Mouse (Mus musculus): Measurements from ENCODE around the gene Gm17018. TPM values are rescaled to one million over a fixed set of nuclear protein-coding genes. Genes with fewer than 3 reads are reported as not detected.

The Gm17018 gene
- polyA plus RNA-seq, 1 experiment from 2014 or later = 56.5 TPM

- H3K36me3 ChIP-seq (ENCODE audit: control insufficient read depth, insufficient read depth, low read length) = no peaks in the 10 kb centered on the region
- no peak overlapping the region for H3K27ac ChIP-seq (ENCODE audit: low read depth, low read length)
- no peak overlapping the region for H3K4me3 ChIP-seq (ENCODE audit: low read depth, low read length)
- DNase-seq (ENCODE audit: low spot score) (no peak), ATAC-seq (ENCODE audit: insufficient read depth, low FRiP score, low TSS enrichment) (no peak)
- no peak overlapping the region for H3K9ac ChIP-seq (ENCODE audit: low read length)
- 0 out of 2 replicates have a peak, but pooled peaks cover 3% of the 10 kb centered on the region for H3K4me1 ChIP-seq (ENCODE audit: control insufficient read depth, insufficient read depth, low read length)
- WGBS = 57% methylated on average over 15 of the region's 15 CpGs
- H3K27me3 ChIP-seq (ENCODE audit: control insufficient read depth, insufficient read depth, low read length) = no peaks in the 10 kb centered on the region
- H3K9me3 ChIP-seq (ENCODE audit: control insufficient read depth, low read length) = no peaks in the 10 kb centered on the region
- no peak overlapping the region for H3K4me2 ChIP-seq (ENCODE audit: low read depth)
These were observed 5.7 kb downstream of the Gm17018 start for GRCm38 (mm10) chr19:45565925-45566715.

DNA sequence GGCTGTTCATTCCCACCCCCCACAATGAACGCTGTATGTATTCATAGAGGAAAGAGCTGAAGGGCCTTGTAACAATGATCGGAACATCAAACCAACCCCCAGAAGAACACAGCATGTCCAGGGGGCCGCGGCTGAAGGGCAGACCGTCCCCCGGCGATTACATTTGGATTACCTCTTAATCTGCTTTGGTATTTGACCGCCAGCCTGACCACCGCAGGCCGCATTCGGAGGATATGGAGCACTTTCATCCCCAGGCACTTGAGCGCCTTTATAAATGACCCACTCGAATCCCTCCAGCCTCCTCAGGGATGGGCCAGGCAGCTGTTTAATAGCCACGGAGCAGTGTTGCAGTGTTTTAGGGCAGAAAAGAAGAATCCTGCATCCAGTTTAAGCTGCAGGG lies 7.0 kb downstream of the Gm17018 start:
- H3K27ac ChIP-seq (ENCODE audit: low read depth, low read length) = no peak overlapping the region
- no peaks in the 10 kb centered on the region for H3K9me3 ChIP-seq (ENCODE audit: control insufficient read depth, low read length)
- 0 out of 2 replicates have a peak, but pooled peaks cover 2% of the 10 kb centered on the region for H3K36me3 ChIP-seq (ENCODE audit: control insufficient read depth, insufficient read depth, low read length)
- no peak overlapping the region for H3K4me2 ChIP-seq (ENCODE audit: low read depth)
- ATAC-seq (ENCODE audit: insufficient read depth, low FRiP score, low TSS enrichment) (no peak), DNase-seq (ENCODE audit: low spot score) (no peak)
- 0 out of 2 replicates have a peak, but pooled peaks cover 3% of the 10 kb centered on the region for H3K4me1 ChIP-seq (ENCODE audit: control insufficient read depth, insufficient read depth, low read length)
- H3K27me3 ChIP-seq (ENCODE audit: control insufficient read depth, insufficient read depth, low read length) = no peaks in the 10 kb centered on the region
- WGBS = 40% methylated on average over 14 of the region's 14 CpGs
- H3K9ac ChIP-seq (ENCODE audit: low read length) = no peak overlapping the region
- H3K4me3 ChIP-seq (ENCODE audit: low read depth, low read length) = no peak overlapping the region

DNA sequence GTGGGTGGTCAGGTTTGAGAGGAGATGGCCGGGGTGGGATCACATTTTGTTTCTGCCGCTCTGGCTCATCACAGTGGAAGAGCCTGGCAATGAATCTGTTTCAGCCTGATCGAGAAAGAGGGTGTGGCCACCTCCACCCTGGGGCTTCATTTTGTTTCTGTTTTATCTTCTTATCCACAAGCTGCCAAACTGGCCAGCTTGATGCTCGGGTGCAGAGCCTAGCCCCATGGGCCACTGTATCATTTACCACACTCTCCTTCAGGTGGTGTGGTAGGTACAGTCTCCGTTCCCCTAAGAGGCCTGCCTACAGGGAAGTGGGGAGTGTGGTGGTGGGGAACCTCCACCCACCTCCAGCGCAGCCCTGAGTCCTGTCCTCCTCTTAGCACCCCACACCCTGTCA lies 12.6 kb downstream of the Gm17018 start:
- Histone ChIP-seq H3K36me3 (ENCODE audit: control insufficient read depth, insufficient read depth, low read length) (peaks cover 2% of the 10 kb centered on the region; the same call in 1 of the 2 replicates), H3K27me3 (ENCODE audit: control insufficient read depth, insufficient read depth, low read length) (no peaks in the 10 kb centered on the region), H3K27ac (ENCODE audit: low read depth, low read length) (no peak overlapping the region), H3K4me1 (ENCODE audit: control insufficient read depth, insufficient read depth, low read length) (peaks cover 5% of the 10 kb centered on the region; the same call in 1 of the 2 replicates), H3K4me3 (ENCODE audit: low read depth, low read length) (no peak overlapping the region), H3K9me3 (ENCODE audit: control insufficient read depth, low read length) (no peaks in the 10 kb centered on the region), H3K9ac (ENCODE audit: low read length) (no peak overlapping the region), H3K4me2 (ENCODE audit: low read depth) (no peak overlapping the region)
- no peak for DNase-seq (ENCODE audit: low spot score)
- WGBS = 82% methylated on average over 6 of the region's 6 CpGs
- no peak for ATAC-seq (ENCODE audit: insufficient read depth, low FRiP score, low TSS enrichment)

GRCm38 (mm10) chr19:45573861-45574267 lies 13.4 kb downstream of the Gm17018 start:
- H3K4me3 ChIP-seq (ENCODE audit: low read depth, low read length) = no peak overlapping the region
- H3K9ac ChIP-seq (ENCODE audit: low read length) = no peak overlapping the region
- H3K9me3 ChIP-seq (ENCODE audit: control insufficient read depth, low read length) = no peaks in the 10 kb centered on the region
- no peak overlapping the region for H3K4me2 ChIP-seq (ENCODE audit: low read depth)
- peak; percentile 73 for DNase-seq (ENCODE audit: low spot score)
- no peak overlapping the region for H3K27ac ChIP-seq (ENCODE audit: low read depth, low read length)
- peaks cover 5% of the 10 kb centered on the region; the same call in 1 of the 2 replicates for H3K4me1 ChIP-seq (ENCODE audit: control insufficient read depth, insufficient read depth, low read length)
- no peaks in the 10 kb centered on the region for H3K27me3 ChIP-seq (ENCODE audit: control insufficient read depth, insufficient read depth, low read length)
- 32% methylated on average over 6 of the region's 6 CpGs for WGBS
- ATAC-seq (ENCODE audit: insufficient read depth, low FRiP score, low TSS enrichment) = no peak
- H3K36me3 ChIP-seq (ENCODE audit: control insufficient read depth, insufficient read depth, low read length) = peaks cover 2% of the 10 kb centered on the region; the same call in 1 of the 2 replicates

DNA sequence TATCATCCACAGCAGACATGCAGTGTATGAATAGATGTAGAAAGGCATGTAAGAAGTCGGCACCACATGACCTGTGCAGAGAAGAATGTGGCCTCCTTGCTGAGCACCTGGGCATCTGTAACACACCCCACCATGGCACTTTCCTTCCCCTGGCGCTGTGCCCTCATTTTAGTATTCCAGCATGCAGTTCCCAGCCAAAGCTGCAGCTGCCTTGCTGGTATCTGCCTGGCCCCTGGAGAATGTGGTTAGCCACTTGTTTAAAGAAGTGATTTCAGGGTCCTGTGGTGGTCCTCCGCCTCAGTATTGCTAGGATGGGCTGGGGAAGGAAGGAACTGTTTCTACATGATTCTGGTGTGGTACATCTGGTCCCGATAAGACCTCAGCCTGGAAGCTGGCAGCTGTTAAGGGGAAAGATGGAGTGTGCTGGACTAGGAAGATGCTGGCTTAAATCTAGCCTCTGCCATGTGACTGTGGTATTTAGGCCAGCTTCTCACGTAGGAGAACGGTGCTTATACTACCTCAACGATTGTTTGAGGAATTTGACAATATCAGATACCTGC lies 14.0 kb downstream of the Gm17018 start:
- Histone ChIP-seq H3K4me1 (ENCODE audit: control insufficient read depth, insufficient read depth, low read length) (peaks cover 5% of the 10 kb centered on the region; the same call in 1 of the 2 replicates), H3K9me3 (ENCODE audit: control insufficient read depth, low read length) (no peaks in the 10 kb centered on the region), H3K36me3 (ENCODE audit: control insufficient read depth, insufficient read depth, low read length) (peaks cover 2% of the 10 kb centered on the region; the same call in 1 of the 2 replicates), H3K27ac (ENCODE audit: low read depth, low read length) (no peak overlapping the region), H3K9ac (ENCODE audit: low read length) (no peak overlapping the region), H3K4me3 (ENCODE audit: low read depth, low read length) (no peak overlapping the region), H3K27me3 (ENCODE audit: control insufficient read depth, insufficient read depth, low read length) (no peaks in the 10 kb centered on the region), H3K4me2 (ENCODE audit: low read depth) (no peak overlapping the region)
- ATAC-seq (ENCODE audit: insufficient read depth, low FRiP score, low TSS enrichment) = no peak
- 79% methylated on average over 7 of the region's 7 CpGs for WGBS
- DNase-seq (ENCODE audit: low spot score) = no peak

DNA sequence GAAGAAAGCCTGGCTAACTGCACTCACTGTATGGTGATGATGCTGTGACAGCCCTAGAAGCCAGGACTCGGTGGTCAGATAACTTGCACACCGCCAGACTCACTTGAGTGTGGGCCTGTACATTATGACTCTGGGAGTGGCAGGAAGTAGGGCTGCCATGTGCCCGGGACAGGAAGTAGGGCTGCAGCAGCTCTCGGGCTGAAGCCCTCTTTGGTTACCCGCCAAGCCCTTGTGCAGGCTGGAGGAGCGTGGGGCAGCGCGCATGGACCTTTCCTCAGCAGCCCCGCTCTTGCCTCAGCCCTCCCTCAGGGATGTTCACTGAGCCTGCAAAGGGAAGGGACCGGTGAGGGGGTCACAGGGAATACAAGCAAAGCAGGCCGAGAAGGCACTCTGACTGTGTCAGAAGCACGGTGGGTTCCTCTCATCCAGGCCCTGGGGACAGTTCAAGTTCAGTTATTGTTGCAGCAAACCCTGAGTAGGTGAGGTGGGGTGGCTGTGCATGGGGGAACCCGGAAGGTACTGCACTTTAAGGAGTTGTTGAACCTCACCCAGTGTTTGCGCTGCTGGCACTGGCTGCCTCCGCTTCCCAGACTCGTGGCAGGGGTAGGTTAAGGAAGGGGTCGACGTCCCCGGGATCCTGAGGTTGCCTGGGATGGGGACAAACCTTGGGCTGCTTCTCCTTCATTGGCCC lies 14.7 kb downstream of the Gm17018 start:
- H3K4me1 ChIP-seq (ENCODE audit: control insufficient read depth, insufficient read depth, low read length) = peaks cover 5% of the 10 kb centered on the region
- H3K27ac ChIP-seq (ENCODE audit: low read depth, low read length) = no peak overlapping the region
- H3K4me2 ChIP-seq (ENCODE audit: low read depth) = no peak overlapping the region
- WGBS = 62% methylated on average over 19 of the region's 19 CpGs
- peaks cover 2% of the 10 kb centered on the region; the same call in 1 of the 2 replicates for H3K36me3 ChIP-seq (ENCODE audit: control insufficient read depth, insufficient read depth, low read length)
- no peak for DNase-seq (ENCODE audit: low spot score)
- no peak overlapping the region for H3K4me3 ChIP-seq (ENCODE audit: low read depth, low read length)
- H3K27me3 ChIP-seq (ENCODE audit: control insufficient read depth, insufficient read depth, low read length) = no peaks in the 10 kb centered on the region
- no peak for ATAC-seq (ENCODE audit: insufficient read depth, low FRiP score, low TSS enrichment)
- H3K9me3 ChIP-seq (ENCODE audit: control insufficient read depth, low read length) = no peaks in the 10 kb centered on the region
- H3K9ac ChIP-seq (ENCODE audit: low read length) = no peak overlapping the region

GRCm38 (mm10) chr19:45575632-45576001 lies 15.2 kb downstream of the Gm17018 start:
- Histone ChIP-seq H3K9me3 (ENCODE audit: control insufficient read depth, low read length) (no peaks in the 10 kb centered on the region), H3K27ac (ENCODE audit: low read depth, low read length) (no peak overlapping the region), H3K36me3 (ENCODE audit: control insufficient read depth, insufficient read depth, low read length) (peaks cover 2% of the 10 kb centered on the region; the same call in 1 of the 2 replicates), H3K27me3 (ENCODE audit: control insufficient read depth, insufficient read depth, low read length) (no peaks in the 10 kb centered on the region), H3K9ac (ENCODE audit: low read length) (no peak overlapping the region), H3K4me1 (ENCODE audit: control insufficient read depth, insufficient read depth, low read length) (peaks cover 5% of the 10 kb centered on the region), H3K4me2 (ENCODE audit: low read depth) (no peak overlapping the region), H3K4me3 (ENCODE audit: low read depth, low read length) (no peak overlapping the region)
- no peak for DNase-seq (ENCODE audit: low spot score)
- ATAC-seq (ENCODE audit: insufficient read depth, low FRiP score, low TSS enrichment) = no peak
- 14% methylated on average over 8 of the region's 8 CpGs for WGBS

- H3K27ac ChIP-seq (ENCODE audit: low read depth, low read length) = no peak overlapping the region
- DNase-seq (ENCODE audit: low spot score) (no peak), ATAC-seq (ENCODE audit: insufficient read depth, low FRiP score, low TSS enrichment) (no peak)
- H3K9me3 ChIP-seq (ENCODE audit: control insufficient read depth, low read length) = no peaks in the 10 kb centered on the region
- 83% methylated on average over 14 of the region's 14 CpGs for WGBS
- peaks cover 13% of the 10 kb centered on the region for H3K4me1 ChIP-seq (ENCODE audit: control insufficient read depth, insufficient read depth, low read length)
- no peaks in the 10 kb centered on the region; the same call in 1 of the 2 replicates for H3K36me3 ChIP-seq (ENCODE audit: control insufficient read depth, insufficient read depth, low read length)
- H3K4me3 ChIP-seq (ENCODE audit: low read depth, low read length) = no peak overlapping the region
- H3K4me2 ChIP-seq (ENCODE audit: low read depth) = no peak overlapping the region
- no peak overlapping the region for H3K9ac ChIP-seq (ENCODE audit: low read length)
- no peaks in the 10 kb centered on the region for H3K27me3 ChIP-seq (ENCODE audit: control insufficient read depth, insufficient read depth, low read length)
These were observed 16.8 kb downstream of the Gm17018 start for GRCm38 (mm10) chr19:45577141-45577750.

Measured in neural tube, embryonic 11.5 days (tissue).